Mouse (Mus musculus) forebrain, embryonic 11.5 days (tissue): ENCODE results near the gene Lrrc49. TPM values are rescaled to one million over a fixed set of nuclear protein-coding genes. Genes with fewer than 3 reads are reported as not detected.

Source experiments
- ATAC-seq: fragments of 200-750 bp; cut with Nextera tagmentation; replicated peaks from 2 replicates; pipeline ENCODE4 v1.8.0; 2017; ENCODE audit warnings: moderate TSS enrichment; ENCODE audit not compliant: low FRiP score
- DNase-seq: peaks from one replicate; pipeline ENCODE4 v3.0.0-alpha.2; 2017; ENCODE audit warnings: low spot score
- H3K27ac ChIP-seq: fragments of 300-500 bp; sonication (generic); 2 replicates; pipeline ENCODE4 v1.5.1; 2014; ENCODE audit warnings: low read depth, low read length
- H3K27me3 ChIP-seq: fragments of 300-500 bp; sonication (generic); 2 replicates; pipeline ENCODE4 v1.6.1; 2014; ENCODE audit warnings: mild to moderate bottlenecking, low read length, mixed read lengths; ENCODE audit not compliant: control insufficient read depth, insufficient read depth
- H3K36me3 ChIP-seq: fragments of 300-500 bp; sonication (generic); 2 replicates; pipeline ENCODE4 v1.6.1; 2014; ENCODE audit warnings: mild to moderate bottlenecking, low read length, moderate library complexity, mixed read lengths; ENCODE audit not compliant: control insufficient read depth, insufficient read depth
- H3K4me1 ChIP-seq: fragments of 300-500 bp; sonication (generic); replicated peaks from 2 replicates; pipeline ENCODE4 v1.6.1; 2014; ENCODE audit warnings: low read length, mixed read lengths; ENCODE audit not compliant: control insufficient read depth, insufficient read depth
- H3K4me2 ChIP-seq: fragments of 300-500 bp; sonication (generic); 2 replicates; pipeline ENCODE4 v1.6.1; 2014; ENCODE audit warnings: low read depth, mild to moderate bottlenecking, low read length, moderate library complexity, mixed read lengths; ENCODE audit not compliant: severe bottlenecking
- H3K4me3 ChIP-seq: fragments of 300-500 bp; sonication (generic); 2 replicates; pipeline ENCODE4 v1.5.1; 2014; ENCODE audit warnings: low read depth, low read length
- H3K9ac ChIP-seq: fragments of 300-500 bp; sonication (generic); 2 replicates; pipeline ENCODE4 v1.6.1; 2014; ENCODE audit warnings: low read length
- H3K9me3 ChIP-seq: fragments of 300-500 bp; sonication (generic); 2 replicates; pipeline ENCODE4 v1.6.1; 2016; ENCODE audit warnings: low read length, mixed read lengths; ENCODE audit not compliant: control insufficient read depth
- WGBS: fragments of 180-500 bp; shearing (Covaris S2); extraction: QIAGEN DNeasy Blood & Tissue Kit; methylation state at CpG from one replicate; pipeline ENCODE4 v1.1.7; 2014; 5-methylcytosine and 5-hydroxymethylcytosine counted together
- polyA plus RNA-seq: library from polyadenylated mRNA; unstranded; fragments of >200 nt; fragmentation: Nextera tagmentation; extraction: Ambion mirVana; gene quantifications from 2 replicates; pipeline ENCODE4 v1.2.1, GENCODE M21; 2014

The Lrrc49 gene
- polyA plus RNA-seq, 1 experiment from 2014 or later = 49.2 TPM

GRCm38 (mm10) chr9:60561641-60562289, 126.2 kb downstream of the Lrrc49 start:
- 72% methylated on average over 9 of the region's 9 CpGs for WGBS
- no peaks in the 10 kb centered on the region for H3K36me3 ChIP-seq
- H3K4me2 ChIP-seq = no peak overlapping the region
- no peak overlapping the region for H3K27ac ChIP-seq
- no peak overlapping the region for H3K4me3 ChIP-seq
- H3K9ac ChIP-seq = no peak overlapping the region
- ATAC-seq (no peak), DNase-seq (no peak)
- no peaks in the 10 kb centered on the region for H3K4me1 ChIP-seq
- no peaks in the 10 kb centered on the region for H3K9me3 ChIP-seq
- H3K27me3 ChIP-seq = no peaks in the 10 kb centered on the region

GRCm38 (mm10) chr9:60558507-60558906, 129.5 kb downstream of the Lrrc49 start:
- H3K36me3 ChIP-seq = no peaks in the 10 kb centered on the region
- DNase-seq (no peak), ATAC-seq (no peak)
- H3K27ac ChIP-seq = no peak overlapping the region
- no peak overlapping the region for H3K4me3 ChIP-seq
- H3K9me3 ChIP-seq = no peaks in the 10 kb centered on the region
- WGBS = 84% methylated on average over 3 of the region's 3 CpGs
- no peaks in the 10 kb centered on the region for H3K4me1 ChIP-seq
- H3K4me2 ChIP-seq = no peak overlapping the region
- no peak overlapping the region for H3K9ac ChIP-seq
- no peaks in the 10 kb centered on the region for H3K27me3 ChIP-seq

DNA sequence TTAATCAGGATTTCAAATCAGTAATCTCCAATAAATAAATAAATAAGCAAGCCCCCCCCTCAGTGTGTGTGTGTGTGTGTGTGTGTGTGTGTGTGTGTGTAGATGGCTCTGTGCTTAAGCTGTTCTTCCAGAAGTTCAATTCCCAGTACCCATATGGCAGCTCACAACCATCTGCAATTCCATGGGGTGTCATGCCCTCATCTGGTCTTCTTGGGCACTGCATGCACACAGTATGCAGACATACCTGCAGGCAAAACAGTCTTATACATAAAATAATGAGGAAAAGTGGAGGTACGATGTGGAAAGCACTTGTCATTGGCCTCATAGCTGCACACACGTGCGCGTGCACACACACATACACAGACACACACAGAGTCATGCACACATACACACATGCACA, 136.7 kb downstream of the Lrrc49 start:
- Histone ChIP-seq H3K36me3 (no peaks in the 10 kb centered on the region), H3K27ac (no peak overlapping the region), H3K9ac (no peak overlapping the region), H3K4me3 (no peak overlapping the region), H3K4me2 (no peak overlapping the region), H3K9me3 (no peaks in the 10 kb centered on the region), H3K4me1 (no peaks in the 10 kb centered on the region), H3K27me3 (no peaks in the 10 kb centered on the region)
- 86% methylated on average over 4 of the region's 4 CpGs for WGBS
- no peak for DNase-seq
- no peak for ATAC-seq

DNA sequence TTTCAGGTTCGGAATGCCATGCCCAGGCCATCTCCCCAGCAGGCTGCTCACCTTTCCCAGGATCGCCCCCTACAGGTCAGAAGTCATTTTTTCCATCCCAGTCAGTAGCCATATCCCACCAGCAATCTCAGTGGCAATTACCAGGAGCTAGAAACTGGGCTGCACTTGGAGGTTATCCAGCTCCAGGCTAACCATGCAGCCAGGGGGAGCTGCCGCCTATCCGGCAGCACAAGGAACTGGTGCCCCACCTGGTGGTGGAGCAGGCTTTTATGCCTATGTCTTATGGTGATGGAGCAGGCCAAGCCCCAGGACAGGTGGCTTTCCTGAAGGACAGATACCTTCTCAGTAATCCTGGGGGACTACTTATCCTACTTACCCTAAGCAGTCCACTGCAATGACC, 139.8 kb downstream of the Lrrc49 start:
- no peaks in the 10 kb centered on the region for H3K9me3 ChIP-seq
- H3K4me3 ChIP-seq = no peak overlapping the region
- H3K4me2 ChIP-seq = no peak overlapping the region
- H3K36me3 ChIP-seq = no peaks in the 10 kb centered on the region
- H3K9ac ChIP-seq = no peak overlapping the region
- WGBS = 32% methylated on average over 4 of the region's 4 CpGs
- ATAC-seq = no peak
- no peak overlapping the region for H3K27ac ChIP-seq
- no peaks in the 10 kb centered on the region for H3K27me3 ChIP-seq
- peak; percentile 65 for DNase-seq
- no peaks in the 10 kb centered on the region for H3K4me1 ChIP-seq

GRCm38 (mm10) chr9:60546169-60546568, 141.8 kb downstream of the Lrrc49 start:
- no peak for DNase-seq
- Histone ChIP-seq H3K27me3 (no peaks in the 10 kb centered on the region), H3K9ac (no peak overlapping the region), H3K36me3 (no peaks in the 10 kb centered on the region), H3K4me1 (no peaks in the 10 kb centered on the region), H3K4me2 (no peak overlapping the region), H3K9me3 (no peaks in the 10 kb centered on the region), H3K27ac (no peak overlapping the region), H3K4me3 (no peak overlapping the region)
- no peak for ATAC-seq
- 89% methylated on average over 2 of the region's 2 CpGs for WGBS

DNA sequence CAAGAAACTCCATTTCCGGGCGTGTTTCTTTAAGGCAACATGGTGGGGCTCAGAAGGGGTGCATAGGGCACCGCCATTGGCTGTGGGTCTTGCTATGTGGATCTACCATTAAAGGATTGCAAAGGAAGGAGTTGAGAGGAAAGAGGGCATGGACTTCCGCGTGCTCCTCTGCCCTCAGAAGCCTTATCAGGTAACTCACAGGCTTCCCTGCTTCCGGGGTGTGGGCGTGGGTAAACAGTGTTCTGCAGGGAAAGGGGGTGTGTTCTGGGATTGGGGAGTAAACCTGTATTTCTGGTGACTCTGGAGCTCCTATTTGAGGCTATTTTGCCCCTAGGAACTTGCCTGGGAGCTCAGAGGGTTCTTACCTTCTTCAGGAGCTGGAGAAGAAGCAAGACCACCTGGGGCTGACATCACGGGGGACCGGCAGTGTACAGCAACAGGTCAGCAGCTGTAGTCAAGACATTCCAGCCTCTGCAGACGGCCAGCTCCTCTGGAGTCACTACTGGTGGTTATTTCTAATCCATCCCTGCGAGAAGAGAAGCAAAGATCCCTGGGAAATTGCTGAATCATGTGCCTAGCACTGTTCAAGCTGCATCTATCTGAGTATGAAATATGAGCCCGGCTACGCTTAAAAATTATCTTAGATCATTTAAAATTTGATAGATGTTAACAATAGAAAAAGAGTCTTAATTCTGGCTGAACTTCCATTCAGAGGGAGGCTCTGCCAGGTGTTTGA, 142.4 kb downstream of the Lrrc49 start:
- Histone ChIP-seq H3K27ac (no peak overlapping the region), H3K4me1 (no peaks in the 10 kb centered on the region), H3K9ac (no peak overlapping the region), H3K4me3 (no peak overlapping the region), H3K4me2 (no peak overlapping the region), H3K9me3 (no peaks in the 10 kb centered on the region), H3K27me3 (no peaks in the 10 kb centered on the region), H3K36me3 (no peaks in the 10 kb centered on the region)
- no peak for ATAC-seq
- no peak for DNase-seq
- 84% methylated on average over 13 of the region's 13 CpGs for WGBS

- Histone ChIP-seq H3K4me2 (no peak overlapping the region), H3K9ac (no peak overlapping the region), H3K36me3 (no peaks in the 10 kb centered on the region), H3K27me3 (no peaks in the 10 kb centered on the region), H3K27ac (no peak overlapping the region), H3K4me1 (no peaks in the 10 kb centered on the region), H3K4me3 (no peak overlapping the region), H3K9me3 (no peaks in the 10 kb centered on the region)
- ATAC-seq (no peak), DNase-seq (no peak)
- WGBS = 84% methylated on average over 7 of the region's 7 CpGs
Measured at GRCm38 (mm10) chr9:60543422-60544015, 144.4 kb downstream of the Lrrc49 start.

DNA sequence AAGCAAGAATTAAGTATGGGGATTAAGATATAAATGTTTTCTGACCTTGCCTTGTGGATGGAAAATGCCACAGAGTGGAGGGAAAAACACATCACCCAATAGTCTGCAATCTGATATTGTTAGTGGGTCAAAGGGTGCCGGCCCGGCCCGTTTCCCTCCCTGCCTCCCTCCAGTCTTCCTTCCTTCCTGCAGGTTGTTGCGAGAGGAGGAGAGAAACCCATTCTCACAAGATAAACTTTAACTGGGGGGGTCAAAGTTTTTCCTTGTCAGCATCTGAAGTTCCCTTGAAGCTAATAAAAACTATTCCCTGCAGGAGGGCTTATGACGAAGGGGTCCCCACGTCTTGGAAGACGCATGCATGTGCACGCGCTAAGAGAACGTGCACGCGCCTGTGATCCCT, 157.6 kb downstream of the Lrrc49 start:
- 92% methylated on average over 12 of the region's 12 CpGs for WGBS
- no peak for DNase-seq
- H3K4me2 ChIP-seq = no peak overlapping the region
- H3K27me3 ChIP-seq = no peaks in the 10 kb centered on the region
- H3K27ac ChIP-seq = no peak overlapping the region
- no peak overlapping the region for H3K9ac ChIP-seq
- H3K36me3 ChIP-seq = no peaks in the 10 kb centered on the region
- H3K9me3 ChIP-seq = no peaks in the 10 kb centered on the region
- ATAC-seq = no peak
- no peaks in the 10 kb centered on the region for H3K4me1 ChIP-seq
- H3K4me3 ChIP-seq = no peak overlapping the region
